Mouse (Mus musculus) T-helper 2 cell (primary cell): Measurements from ENCODE around the gene Pard3b.

Source experiments
- in situ Hi-C: fragments of 300-600 bp; cut with MboI, MseI; formaldehyde crosslinking; loops from one replicate; pipeline ENCODE4 v1.15.1; 2025; ENCODE audit warnings: high pct_unique_total_duplicates

Gene Pard3b

GRCm38 (mm10) chr1:62631511-62632305 is 993.1 kb downstream of the Pard3b start:
- in situ Hi-C loops = no loop called here

- in situ Hi-C loops = no loop called here
These were observed 994.3 kb downstream of the Pard3b start for GRCm38 (mm10) chr1:62632886-62633285.

DNA sequence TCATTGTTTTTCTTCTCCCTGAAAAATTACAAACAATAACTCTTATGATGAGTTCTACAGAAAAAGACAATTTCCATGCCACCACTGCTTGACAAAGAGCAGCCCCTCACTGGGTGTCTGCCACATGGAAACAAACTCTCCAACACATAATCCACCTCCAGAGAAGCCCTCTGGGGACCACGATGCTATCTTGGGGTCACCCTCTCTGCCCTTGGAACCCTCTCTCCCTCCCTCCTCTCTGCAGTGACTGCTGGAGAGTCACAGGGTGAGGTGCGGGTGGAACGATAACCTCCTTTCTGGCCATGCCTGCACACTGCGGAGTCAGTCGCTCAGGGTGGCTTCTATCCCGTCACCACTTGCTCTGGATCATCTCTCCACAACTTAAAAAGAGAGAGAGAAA is 996.6 kb downstream of the Pard3b start:
- in situ Hi-C loops = no loop called here

- in situ Hi-C loops = no loop called here
These were observed 998.5 kb downstream of the Pard3b start for GRCm38 (mm10) chr1:62636906-62637673.

GRCm38 (mm10) chr1:62639012-62639411 is 1000.4 kb downstream of the Pard3b start:
- in situ Hi-C loops = no loop called here

- in situ Hi-C loops = no loop called here
These were observed 1000.8 kb downstream of the Pard3b start for GRCm38 (mm10) chr1:62639440-62639839.

GRCm38 (mm10) chr1:62644631-62645278 is 1006.1 kb downstream of the Pard3b start:
- in situ Hi-C loops = no loop called here

GRCm38 (mm10) chr1:62646812-62647211 is 1008.2 kb downstream of the Pard3b start:
- in situ Hi-C loops = no loop called here

GRCm38 (mm10) chr1:62648116-62648515 is 1009.5 kb downstream of the Pard3b start:
- in situ Hi-C loops = no loop called here

- in situ Hi-C loops = no loop called here
These were observed 1010.0 kb downstream of the Pard3b start for GRCm38 (mm10) chr1:62648591-62648990.

- in situ Hi-C loops = loop anchor here (10.0 kb wide), 1 partner anchor 486 kb away; no protein-coding TSS in a partner anchor
These were observed 1011.9 kb downstream of the Pard3b start for GRCm38 (mm10) chr1:62650491-62650890.

DNA sequence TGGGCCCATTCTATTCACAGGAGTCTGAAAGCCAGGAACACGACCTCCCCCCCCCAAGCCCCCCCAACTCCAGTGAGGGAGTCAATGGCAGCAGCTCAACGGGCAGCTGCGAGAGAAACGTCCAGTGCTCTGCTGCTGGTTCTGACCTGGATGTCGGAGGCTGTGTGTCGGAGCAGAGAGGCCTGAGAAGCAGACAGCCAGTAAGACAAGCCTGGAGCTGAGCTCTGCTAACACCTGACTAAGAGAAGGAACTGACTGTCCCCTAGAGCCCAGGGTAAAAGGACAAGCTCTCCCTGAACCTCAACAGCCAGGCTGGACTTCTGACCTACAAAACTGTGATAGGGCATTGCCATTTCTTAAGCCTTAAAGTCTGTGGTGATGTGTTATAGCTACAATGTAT is 1015.8 kb downstream of the Pard3b start:
- in situ Hi-C loops = loop anchor here (10.0 kb wide), 1 partner anchor 490 kb away; no protein-coding TSS in a partner anchor

GRCm38 (mm10) chr1:62664960-62665645 is 1026.5 kb downstream of the Pard3b start:
- in situ Hi-C loops = no loop called here

- in situ Hi-C loops = no loop called here
These were observed 1027.4 kb downstream of the Pard3b start for GRCm38 (mm10) chr1:62665771-62666730.

GRCm38 (mm10) chr1:62666780-62667179 is 1028.2 kb downstream of the Pard3b start:
- in situ Hi-C loops = no loop called here

GRCm38 (mm10) chr1:62678611-62679344 is 1040.2 kb downstream of the Pard3b start:
- in situ Hi-C loops = no loop called here

DNA sequence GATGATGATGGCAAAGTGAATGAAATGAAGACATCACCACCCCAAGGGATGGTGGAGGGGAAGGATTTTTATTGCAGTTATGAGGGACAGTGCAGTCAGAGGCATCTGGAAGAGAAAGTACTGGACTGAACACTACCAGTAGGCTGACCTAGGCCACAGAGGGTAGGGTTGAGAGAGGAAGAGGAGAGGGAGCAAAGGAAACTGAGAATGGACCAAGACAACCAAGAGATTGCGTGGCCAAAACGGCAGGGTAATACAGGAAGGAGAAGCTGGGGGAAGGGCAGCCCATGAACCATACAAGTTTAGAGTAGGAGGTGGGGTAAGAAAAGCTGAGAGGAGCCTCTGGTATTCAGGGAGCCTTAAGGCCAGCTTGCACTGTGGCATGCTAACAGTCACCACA is 1040.8 kb downstream of the Pard3b start:
- in situ Hi-C loops = no loop called here

GRCm38 (mm10) chr1:62682456-62683385 is 1044.1 kb downstream of the Pard3b start:
- in situ Hi-C loops = no loop called here

DNA sequence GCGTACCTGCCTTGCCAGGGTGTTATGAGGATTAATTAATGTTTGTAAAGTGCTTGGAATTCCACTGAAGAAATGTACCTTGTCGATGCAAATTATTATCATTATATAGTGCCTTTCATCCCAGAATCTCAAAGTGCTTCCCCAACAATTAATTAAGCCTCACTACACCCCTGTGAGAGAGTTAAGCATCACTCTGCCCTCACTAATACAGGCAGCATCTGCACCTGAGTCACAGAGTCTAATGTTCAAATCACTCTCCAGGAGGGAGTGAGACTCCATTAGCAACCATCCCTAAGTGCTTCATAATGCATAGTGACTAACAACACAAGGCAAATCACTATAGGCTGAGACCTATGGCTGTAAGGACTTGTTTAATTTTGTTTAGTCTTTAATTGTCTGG is 1044.9 kb downstream of the Pard3b start:
- in situ Hi-C loops = no loop called here
